ENCODE assay signal across 8 mouse cellular contexts in the genomic region with DNA sequence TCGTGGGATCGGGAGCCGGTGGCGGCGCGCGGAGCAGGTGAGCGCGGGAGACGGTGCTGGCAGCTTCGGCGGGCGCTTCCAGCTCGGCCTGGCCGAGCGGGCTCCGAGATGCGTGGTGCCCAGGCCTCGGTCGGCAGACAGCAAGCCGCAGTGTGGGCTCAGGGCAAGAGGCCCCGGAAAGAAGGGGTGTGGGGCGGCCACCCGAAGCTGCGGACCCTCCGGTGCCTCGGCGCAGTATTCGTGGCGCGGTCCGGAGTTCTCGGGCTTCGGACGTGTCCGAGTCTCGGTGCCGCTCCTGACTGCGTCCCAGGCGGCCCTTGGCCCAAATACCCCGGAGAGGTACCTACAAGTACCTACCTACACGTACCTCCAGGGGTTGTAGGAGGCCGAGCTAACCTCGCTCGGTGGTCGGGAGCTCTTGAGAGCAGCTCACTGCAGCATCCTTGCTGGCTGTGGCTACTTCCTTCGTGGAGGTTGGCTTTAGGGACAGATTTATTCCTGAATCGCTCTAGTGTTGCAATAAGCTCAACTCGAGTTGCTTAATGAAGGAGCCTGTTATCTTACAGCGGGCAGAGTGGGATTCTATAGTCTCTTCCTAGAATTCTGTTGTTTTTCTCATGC. TPM values are rescaled to one million over a fixed set of nuclear protein-coding genes. Genes with fewer than 3 reads are reported as not detected.
DNase-seq lines count a peak whose midpoint lies in the region; ATAC-seq lines count a peak whose summit lies in the region.

No protein-coding gene starts in this region.

- WGBS in heart, embryonic 16.5 days = under 1% methylated on average over 50 of the region's 50 CpGs
- WGBS in embryonic facial prominence, embryonic 13.5 days = under 1% methylated on average over 49 of the region's 50 CpGs
- under 1% methylated on average over 43 of the region's 50 CpGs for WGBS in limb, embryonic 12.5 days
- under 1% methylated on average over 43 of the region's 50 CpGs for WGBS in neural tube, embryonic 14.5 days

- no peaks in the 10 kb centered on the region for H3K36me3 ChIP-seq in heart, embryonic 16.5 days (ENCODE audit: control insufficient read depth, insufficient read depth)
- H3K36me3 ChIP-seq in embryonic facial prominence, embryonic 13.5 days = no peaks in the 10 kb centered on the region
- H3K36me3 ChIP-seq in limb, embryonic 12.5 days = no peaks in the 10 kb centered on the region
- H3K36me3 ChIP-seq in neural tube, embryonic 14.5 days (ENCODE audit: control insufficient read depth, insufficient read depth, low read length) = no peaks in the 10 kb centered on the region

- peak overlapping the region; percentile 96 for H3K4me3 ChIP-seq in heart, embryonic 16.5 days (ENCODE audit: low read length)
- peak overlapping the region; percentile 86 for H3K4me3 ChIP-seq in embryonic facial prominence, embryonic 13.5 days
- H3K4me3 ChIP-seq in limb, embryonic 12.5 days (replicated peaks) = peak overlapping the region; percentile 79
- peak overlapping the region; percentile 79 for H3K4me3 ChIP-seq in neural tube, embryonic 14.5 days (ENCODE audit: low read depth, low read length)

- H3K4me1 ChIP-seq in heart, embryonic 16.5 days (ENCODE audit: control insufficient read depth, insufficient read depth, low read length) = peaks cover 4% of the 10 kb centered on the region
- H3K4me1 ChIP-seq in embryonic facial prominence, embryonic 13.5 days = peaks cover 6% of the 10 kb centered on the region; the same call in 1 of the 2 replicates
- H3K4me1 ChIP-seq in limb, embryonic 12.5 days (replicated peaks) = peaks cover 25% of the 10 kb centered on the region
- H3K4me1 ChIP-seq in neural tube, embryonic 14.5 days (ENCODE audit: control insufficient read depth, insufficient read depth, low read length) = peaks cover 11% of the 10 kb centered on the region

- H3K9ac ChIP-seq in heart, embryonic 16.5 days (ENCODE audit: low read length) = peak overlapping the region; percentile 89
- peak overlapping the region; percentile 85 for H3K9ac ChIP-seq in embryonic facial prominence, embryonic 13.5 days
- peak overlapping the region; percentile 79 for H3K9ac ChIP-seq in limb, embryonic 12.5 days (replicated peaks)
- peak overlapping the region; percentile 86 for H3K9ac ChIP-seq in neural tube, embryonic 14.5 days (replicated peaks; ENCODE audit: low read depth, low read length)

- no peaks in the 10 kb centered on the region for H3K9me3 ChIP-seq in heart, embryonic 16.5 days (replicated peaks; ENCODE audit: control insufficient read depth, low read length)
- H3K9me3 ChIP-seq in embryonic facial prominence, embryonic 13.5 days = no peaks in the 10 kb centered on the region
- H3K9me3 ChIP-seq in limb, embryonic 12.5 days = no peaks in the 10 kb centered on the region
- no peaks in the 10 kb centered on the region for H3K9me3 ChIP-seq in neural tube, embryonic 14.5 days (ENCODE audit: control insufficient read depth, low read length)

- no peak for DNase-seq in heart, adult 11 months
- DNase-seq in ES-CJ7 (ENCODE audit: low read depth, low spot score) = peak; percentile 66
- no peak for DNase-seq in cerebellum, adult 11-12 months
- DNase-seq in layer of hippocampus, postnatal 25 days (ENCODE audit: extremely low spot score in 1 of 2, low spot score in 1 of 2) = no peak

- ATAC-seq in heart, embryonic 16.5 days (replicated peaks; ENCODE audit: extremely low read depth, insufficient read depth, low FRiP score) = peak; percentile 44
- no peak; the same call in 1 of the 2 replicates for ATAC-seq in embryonic facial prominence, embryonic 13.5 days (ENCODE audit: insufficient number of reproducible peaks, insufficient read depth, low FRiP score, low TSS enrichment, low read depth)
- ATAC-seq in limb, embryonic 12.5 days (ENCODE audit: insufficient number of reproducible peaks, insufficient read depth, low FRiP score, low TSS enrichment, low read depth) = peak; percentile 71
- ATAC-seq in neural tube, embryonic 14.5 days (ENCODE audit: low read depth) = peak; percentile 73

- H3K4me2 ChIP-seq in heart, embryonic 16.5 days (ENCODE audit: low read depth, low read length) = peak overlapping the region; percentile 94
- peak overlapping the region; percentile 86 for H3K4me2 ChIP-seq in embryonic facial prominence, embryonic 13.5 days
- H3K4me2 ChIP-seq in limb, embryonic 12.5 days = peak overlapping the region; percentile 89
- H3K4me2 ChIP-seq in neural tube, embryonic 14.5 days (ENCODE audit: low read depth, low read length) = peak overlapping the region; percentile 75

- no peak overlapping the region for H3K27ac ChIP-seq in heart, embryonic 16.5 days (ENCODE audit: low read length)
- H3K27ac ChIP-seq in embryonic facial prominence, embryonic 13.5 days = 0 out of 2 replicates have a peak overlapping the region, but pooled peaks have one; percentile 11
- H3K27ac ChIP-seq in limb, embryonic 12.5 days = no peak overlapping the region
- H3K27ac ChIP-seq in neural tube, embryonic 14.5 days (ENCODE audit: low read depth, low read length) = peak overlapping the region; percentile 79

- H3K27me3 ChIP-seq in heart, embryonic 16.5 days (ENCODE audit: control insufficient read depth, insufficient read depth, low read length) = peaks cover 12% of the 10 kb centered on the region
- H3K27me3 ChIP-seq in embryonic facial prominence, embryonic 13.5 days = peaks cover 25% of the 10 kb centered on the region
- peaks cover 16% of the 10 kb centered on the region for H3K27me3 ChIP-seq in limb, embryonic 12.5 days
- no peaks in the 10 kb centered on the region for H3K27me3 ChIP-seq in neural tube, embryonic 14.5 days (ENCODE audit: control insufficient read depth, insufficient read depth, low read length)

RNA-seq across cellular contexts. Expression of gene Faim, which starts 0.4 kb away (rescaled TPM):
- 25.4 and 32.5 TPM in 2 replicates for polyA plus RNA-seq in heart, embryonic 16.5 days (2015; fragmentation: Nextera tagmentation; extraction: Ambion mirVana)
- 48.8 and 59.1 TPM in 2 replicates for polyA plus RNA-seq in embryonic facial prominence, embryonic 13.5 days (2015; fragmentation: Nextera tagmentation; extraction: Ambion mirVana)
- polyA plus RNA-seq in limb, embryonic 12.5 days (2016; fragmentation: Nextera tagmentation; extraction: Ambion mirVana) = 51.2 and 53.5 TPM in 2 replicates
- 119 and 124 TPM in 2 replicates for polyA plus RNA-seq in neural tube, embryonic 14.5 days (2014; fragmentation: Nextera tagmentation; extraction: Ambion mirVana)
- 10 to 100 TPM; 55.0 to 60.5 TPM for total RNA-seq in layer of hippocampus, postnatal 25 days (2021)

RNA-seq across cellular contexts. Expression of gene Foxl2, which starts 31.5 kb away (rescaled TPM):
- polyA plus RNA-seq in heart, embryonic 16.5 days (2015; fragmentation: Nextera tagmentation; extraction: Ambion mirVana) = 0.05 TPM in 1 of 2 replicates, not detected in the other
- 1.2 and 1.7 TPM in 2 replicates for polyA plus RNA-seq in embryonic facial prominence, embryonic 13.5 days (2015; fragmentation: Nextera tagmentation; extraction: Ambion mirVana)
- polyA plus RNA-seq in limb, embryonic 12.5 days (2016; fragmentation: Nextera tagmentation; extraction: Ambion mirVana) = 0.06 TPM in 1 of 2 replicates, not detected in the other
- 0.32 and 0.72 TPM in 2 replicates for polyA plus RNA-seq in neural tube, embryonic 14.5 days (2014; fragmentation: Nextera tagmentation; extraction: Ambion mirVana)
- under 1 TPM; 0.81 to 0.82 TPM for total RNA-seq in layer of hippocampus, postnatal 25 days (2021)

RNA-seq across cellular contexts. Expression of gene Gm1123, which starts 48.9 kb away (rescaled TPM):
- 0.12 and 0.45 TPM in 2 replicates for polyA plus RNA-seq in heart, embryonic 16.5 days (2015; fragmentation: Nextera tagmentation; extraction: Ambion mirVana)
- polyA plus RNA-seq in embryonic facial prominence, embryonic 13.5 days (2015; fragmentation: Nextera tagmentation; extraction: Ambion mirVana) = 0.45 TPM in 1 of 2 replicates, not detected in the other
- not detected in 2 replicates for polyA plus RNA-seq in limb, embryonic 12.5 days (2016; fragmentation: Nextera tagmentation; extraction: Ambion mirVana)
- polyA plus RNA-seq in neural tube, embryonic 14.5 days (2014; fragmentation: Nextera tagmentation; extraction: Ambion mirVana) = not detected in 2 replicates
- under 1 TPM in 1 of 2 experiments, not detected in 1; 0.40 TPM for total RNA-seq in layer of hippocampus, postnatal 25 days (2021)

Comparison
In these comparisons a context has a peak if more than half of its experiments do, and no peak if none do; other contexts are left out.
1. H3K27ac ChIP-seq: peak in embryonic facial prominence, embryonic 13.5 days (single experiment) and neural tube, embryonic 14.5 days (single experiment); none in heart, embryonic 16.5 days (single experiment) and limb, embryonic 12.5 days (single experiment).
2. Peak in every context shown above with its lines, with median percentiles within 50 percentile points of each other: H3K4me2 ChIP-seq, H3K4me3 ChIP-seq and H3K9ac ChIP-seq.